ENCODE assay signal across 28 mouse cellular contexts in genomic region chr4:65874236-65874781, GRCm38 (mm10).
A peak's percentile ranks its signal among the peaks of the same experiment; 100 is the strongest.
DNase-seq lines count a peak whose midpoint lies in the region; ATAC-seq and TF ChIP-seq lines count a peak whose summit lies in the region.
"Had no signal": no experiment of that assay in that cellular context is flagged by ENCODE, and none has a peak within 500 bp of the region (broad histone marks: within the 10 kb centered on the region; RNA-seq: fewer than 3 reads in every experiment).

No protein-coding gene starts in this region.

- no peak for TF ChIP-seq CTCF in intestine, postnatal 0 days (IDR thresholded peaks at IDR 0.05; ENCODE audit: low read depth)

- no peaks in the 10 kb centered on the region for H3K9me3 ChIP-seq in intestine, embryonic 15.5 days
- no peaks in the 10 kb centered on the region for H3K9me3 ChIP-seq in intestine, postnatal 0 days (ENCODE audit: control insufficient read depth)
- no peaks in the 10 kb centered on the region for H3K9me3 ChIP-seq in lung, embryonic 16.5 days (ENCODE audit: control insufficient read depth, low read length)
- H3K9me3 ChIP-seq in stomach, embryonic 16.5 days (replicated peaks; ENCODE audit: control insufficient read depth, low read length) = no peaks in the 10 kb centered on the region
- H3K9me3 ChIP-seq: embryonic facial prominence, embryonic 15.5 days; G1E; heart, embryonic 13.5 days; kidney, embryonic 15.5 days; limb, embryonic 15.5 days; liver, embryonic 13.5 days; midbrain, embryonic 10.5 days had no signal

- 0 out of 2 replicates have a peak, but pooled peaks have one; percentile 36 for ATAC-seq in intestine, embryonic 15.5 days
- ATAC-seq in intestine, postnatal 0 days = no peak
- peak; percentile 71; the same call in 1 of the 2 replicates for ATAC-seq in lung, embryonic 16.5 days (ENCODE audit: low read depth)
- peak; percentile 29; the same call in 1 of the 2 replicates for ATAC-seq in stomach, embryonic 16.5 days (ENCODE audit: insufficient read depth, low FRiP score)
- ATAC-seq: forebrain, embryonic 14.5 days; midbrain, embryonic 16.5 days had no signal

- H3K4me3 ChIP-seq in intestine, embryonic 15.5 days (replicated peaks) = no peak overlapping the region
- no peak overlapping the region for H3K4me3 ChIP-seq in intestine, postnatal 0 days (ENCODE audit: low read depth, low read length)
- no peak overlapping the region for H3K4me3 ChIP-seq in lung, embryonic 16.5 days (ENCODE audit: low read length)
- H3K4me3 ChIP-seq in stomach, embryonic 16.5 days (replicated peaks; ENCODE audit: low read length) = no peak overlapping the region
- H3K4me3 ChIP-seq: embryonic facial prominence, embryonic 15.5 days; gastrocnemius, adult 2 months; heart, embryonic 13.5 days; kidney, embryonic 15.5 days; limb, embryonic 15.5 days; liver, embryonic 13.5 days; midbrain, embryonic 10.5 days had no signal

- H3K36me3 ChIP-seq in intestine, embryonic 15.5 days = no peaks in the 10 kb centered on the region
- H3K36me3 ChIP-seq in intestine, postnatal 0 days (ENCODE audit: control insufficient read depth, insufficient read depth) = no peaks in the 10 kb centered on the region
- no peaks in the 10 kb centered on the region for H3K36me3 ChIP-seq in lung, embryonic 16.5 days (ENCODE audit: control insufficient read depth, insufficient read depth, low read length)
- no peaks in the 10 kb centered on the region for H3K36me3 ChIP-seq in stomach, embryonic 16.5 days (ENCODE audit: control insufficient read depth, insufficient read depth, low read length)
- H3K36me3 ChIP-seq: embryonic facial prominence, embryonic 15.5 days; G1E; heart, embryonic 13.5 days; kidney, embryonic 15.5 days; limb, embryonic 15.5 days; liver, embryonic 13.5 days; midbrain, embryonic 10.5 days had no signal

- no peak for DNase-seq in lung, postnatal 10 days
- DNase-seq in lung, postnatal 25 days (ENCODE audit: low spot score) = peak; percentile 5
- no peak for DNase-seq in gastrocnemius, postnatal 10 days
- DNase-seq in left cerebral cortex, adult 11 months (ENCODE audit: low spot score) = no peak
- DNase-seq: adrenal gland, postnatal 10 days; cerebellum, adult 11-12 months; cerebellum, adult 9-11 months; embryo, embryonic 11 days; gastrocnemius, adult 2 months; heart, postnatal 10 days; kidney, adult 18-20 months; kidney, postnatal 25 days; liver, embryonic 13.5 days; right cerebral cortex, postnatal 25 days had no signal

- H3K27me3 ChIP-seq in intestine, embryonic 15.5 days (replicated peaks) = no peaks in the 10 kb centered on the region
- no peaks in the 10 kb centered on the region for H3K27me3 ChIP-seq in intestine, postnatal 0 days (replicated peaks; ENCODE audit: control insufficient read depth, insufficient read depth, low read length)
- no peaks in the 10 kb centered on the region for H3K27me3 ChIP-seq in lung, embryonic 16.5 days (ENCODE audit: control insufficient read depth, insufficient read depth, low read depth, low read length)
- no peaks in the 10 kb centered on the region for H3K27me3 ChIP-seq in stomach, embryonic 16.5 days (ENCODE audit: control insufficient read depth, insufficient read depth, low read length)
- H3K27me3 ChIP-seq: embryonic facial prominence, embryonic 15.5 days; heart, embryonic 13.5 days; kidney, embryonic 15.5 days; limb, embryonic 15.5 days; liver, embryonic 13.5 days had no signal

- no peak overlapping the region for H3K4me2 ChIP-seq in intestine, embryonic 15.5 days (replicated peaks)
- no peak overlapping the region for H3K4me2 ChIP-seq in intestine, postnatal 0 days (replicated peaks; ENCODE audit: low read depth)
- H3K4me2 ChIP-seq in lung, embryonic 16.5 days (ENCODE audit: low read depth, low read length) = no peak overlapping the region
- no peak overlapping the region for H3K4me2 ChIP-seq in stomach, embryonic 16.5 days (ENCODE audit: low read depth, low read length)
- H3K4me2 ChIP-seq: embryonic facial prominence, embryonic 15.5 days; heart, embryonic 13.5 days; hindbrain, embryonic 14.5 days; kidney, embryonic 15.5 days; limb, embryonic 15.5 days; liver, embryonic 13.5 days had no signal

- H3K27ac ChIP-seq in intestine, embryonic 15.5 days = no peak overlapping the region
- H3K27ac ChIP-seq in intestine, postnatal 0 days (ENCODE audit: low read depth, low read length) = no peak overlapping the region
- H3K27ac ChIP-seq in lung, embryonic 16.5 days (ENCODE audit: low read length) = no peak overlapping the region
- H3K27ac ChIP-seq in stomach, embryonic 16.5 days (ENCODE audit: low read length) = no peak overlapping the region
- H3K27ac ChIP-seq: embryonic facial prominence, embryonic 15.5 days; gastrocnemius, adult 2 months; heart, embryonic 13.5 days; hindbrain, embryonic 14.5 days; kidney, embryonic 15.5 days; limb, embryonic 15.5 days; liver, embryonic 13.5 days; macrophage; midbrain, embryonic 10.5 days had no signal

- H3K4me1 ChIP-seq in intestine, embryonic 15.5 days (replicated peaks) = no peaks in the 10 kb centered on the region
- H3K4me1 ChIP-seq in intestine, postnatal 0 days (replicated peaks; ENCODE audit: control insufficient read depth, insufficient read depth, low read length) = no peaks in the 10 kb centered on the region
- H3K4me1 ChIP-seq in lung, embryonic 16.5 days (replicated peaks; ENCODE audit: control insufficient read depth, insufficient read depth, low read length) = 0 out of 2 replicates have a peak, but pooled peaks cover 2% of the 10 kb centered on the region
- no peaks in the 10 kb centered on the region for H3K4me1 ChIP-seq in stomach, embryonic 16.5 days (ENCODE audit: control insufficient read depth, insufficient read depth, low read length)
- H3K4me1 ChIP-seq: embryonic facial prominence, embryonic 15.5 days; heart, embryonic 13.5 days; kidney, embryonic 15.5 days; limb, embryonic 15.5 days; liver, embryonic 13.5 days; midbrain, embryonic 10.5 days had no signal

- no peak overlapping the region for H3K9ac ChIP-seq in intestine, embryonic 15.5 days
- no peak overlapping the region for H3K9ac ChIP-seq in intestine, postnatal 0 days (ENCODE audit: low read depth, low read length)
- H3K9ac ChIP-seq in lung, embryonic 16.5 days (ENCODE audit: low read length) = no peak overlapping the region
- no peak overlapping the region for H3K9ac ChIP-seq in stomach, embryonic 16.5 days (ENCODE audit: low read length)
- H3K9ac ChIP-seq: embryonic facial prominence, embryonic 15.5 days; heart, embryonic 13.5 days; hindbrain, embryonic 14.5 days; kidney, embryonic 15.5 days; limb, embryonic 15.5 days; liver, embryonic 13.5 days had no signal

- WGBS in intestine, embryonic 15.5 days = 60% methylated on average over 2 of the region's 2 CpGs
- 35% methylated on average over 2 of the region's 2 CpGs for WGBS in intestine, postnatal 0 days
- 58% methylated on average over 2 of the region's 2 CpGs for WGBS in lung, embryonic 16.5 days
- 39% methylated on average over 2 of the region's 2 CpGs for WGBS in stomach, embryonic 16.5 days
